Mouse (Mus musculus): ENCODE results near the gene Klb. TPM values are rescaled to one million over a fixed set of nuclear protein-coding genes. Genes with fewer than 3 reads are reported as not detected.

The Klb gene
- polyA plus RNA-seq (2015; fragmentation: Nextera tagmentation; extraction: Ambion mirVana): not detected in 2 replicates

DNA sequence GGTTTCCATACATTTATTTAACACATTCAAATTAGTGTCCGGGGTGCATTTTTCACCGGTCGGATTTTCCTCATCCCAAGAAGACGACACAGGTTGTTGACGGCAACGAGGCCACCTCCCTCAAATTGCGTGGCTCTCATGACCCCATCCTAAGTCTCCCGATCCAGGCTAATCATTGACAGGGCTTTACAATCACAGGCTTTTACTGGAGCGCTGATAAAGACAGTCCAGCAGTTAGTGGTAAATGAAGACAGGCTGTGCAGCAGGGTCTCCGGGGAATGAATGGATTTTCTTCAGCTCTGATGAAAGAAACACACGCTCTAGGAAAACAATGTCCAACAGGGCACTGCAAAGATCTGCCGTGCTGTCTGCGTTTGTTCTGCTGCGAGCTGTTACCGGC is at the start of gene Klb:
TSS of gene Klb (plus strand) at position 147 of the 400 bp plus-strand sequence.

DNA sequence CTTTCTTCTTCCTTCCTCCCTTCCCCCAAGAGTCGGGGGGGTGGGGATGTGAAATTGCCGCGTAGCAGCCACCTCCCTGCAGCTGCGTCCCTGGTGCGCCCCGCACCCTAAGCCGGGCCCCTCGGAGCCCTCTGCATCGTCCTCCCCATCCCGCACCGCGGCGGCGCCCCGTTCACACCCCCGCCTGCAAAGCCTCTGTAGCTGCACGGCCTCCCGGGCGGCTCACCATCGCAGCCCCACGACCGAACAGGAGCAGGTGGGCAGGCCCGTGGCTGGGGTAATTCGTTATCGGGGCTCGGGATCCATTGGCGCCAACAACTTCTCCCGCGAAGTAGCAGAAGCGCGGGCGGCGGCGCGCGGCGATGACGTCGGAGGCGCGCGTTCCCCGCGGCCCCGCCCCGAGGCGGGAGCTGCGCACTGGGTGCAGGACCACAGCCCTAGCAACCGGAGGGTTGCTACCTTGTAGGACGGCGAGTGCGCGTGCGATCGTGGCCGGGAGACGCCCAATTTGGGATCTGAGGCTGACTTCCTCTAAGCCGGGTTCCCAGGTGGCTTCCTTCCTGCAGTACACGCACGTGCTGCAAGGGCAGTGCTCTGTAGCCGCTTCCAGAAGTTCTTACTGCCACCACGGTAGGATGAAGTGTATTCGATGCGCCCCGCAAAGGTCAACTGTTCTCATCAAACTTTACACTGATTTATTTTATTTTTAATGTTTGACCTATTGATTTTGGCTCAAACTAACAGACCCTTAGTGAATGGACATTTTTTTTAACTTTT is 12.6 kb upstream of the Klb start, which contains the start of gene Rfc1:
TSS of gene Rfc1 (minus strand) at position 373 of the 777 bp plus-strand sequence.

DNA sequence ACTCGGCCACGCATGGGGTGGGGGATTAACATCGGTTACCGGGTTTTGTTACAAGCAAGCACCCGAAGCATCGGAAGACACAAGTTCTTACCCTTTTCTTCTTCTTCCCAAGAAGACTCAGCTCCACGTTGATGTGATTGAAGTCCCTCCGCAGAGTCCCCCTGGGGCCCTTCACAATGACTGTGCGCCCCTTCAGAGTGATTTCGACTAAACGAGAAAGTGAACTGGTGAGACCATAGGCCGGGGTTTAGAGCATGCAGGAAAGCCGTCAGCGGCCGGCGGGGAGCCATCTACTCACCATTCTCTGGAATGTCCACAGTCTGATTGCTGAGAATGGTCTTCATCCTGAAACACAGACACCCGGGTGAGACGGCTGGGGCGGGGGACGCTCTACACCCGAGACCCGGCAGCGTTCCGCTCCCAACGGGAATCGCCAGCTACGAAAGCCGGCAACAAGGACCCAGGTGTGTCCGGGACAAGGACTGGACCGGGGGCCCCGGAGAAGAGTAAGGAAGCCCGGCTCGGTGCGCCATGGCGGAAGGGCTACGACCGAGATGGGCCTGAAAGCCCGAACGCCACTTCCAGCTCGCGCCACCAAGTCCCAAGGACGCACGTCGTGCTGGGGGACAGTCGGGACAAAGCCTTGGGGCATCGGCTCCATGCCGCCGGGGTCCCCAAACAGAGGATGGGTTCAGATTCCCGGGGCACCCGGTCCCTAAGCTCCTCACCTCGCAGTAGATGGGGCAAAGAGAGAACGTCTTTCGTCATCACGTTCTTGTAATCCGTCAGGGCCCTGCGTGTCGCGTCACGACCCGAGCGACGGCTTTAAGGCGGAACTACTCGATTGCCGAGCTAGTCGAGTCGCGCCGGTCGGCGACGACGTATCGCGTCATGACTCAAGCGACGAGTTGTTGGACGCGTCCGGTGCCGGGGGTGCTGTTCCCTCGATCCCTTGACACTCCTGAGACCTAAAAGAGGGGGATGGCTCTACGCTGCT is 42.8 kb downstream of the Klb start, which contains the start of the genes Rpl9 and Lias:
TSS of gene Rpl9 (minus strand) at position 797 of the 997 bp plus-strand sequence.
TSS of gene Lias (plus strand) at position 850 of the 997 bp plus-strand sequence.

Other genes starting within 250 kb of the Klb start
- gene Klhl5, start 240.8 kb upstream of the Klb start, polyA plus RNA-seq (2015; fragmentation: Nextera tagmentation; extraction: Ambion mirVana): 11.3 and 15.7 TPM in 2 replicates
- 1.8 and 2.4 TPM in 2 replicates for gene Wdr19, start 148.6 kb upstream of the Klb start, polyA plus RNA-seq (2015; fragmentation: Nextera tagmentation; extraction: Ambion mirVana)
- 64.8 and 65.3 TPM in 2 replicates for gene Rfc1, start 12.6 kb upstream of the Klb start, polyA plus RNA-seq (2015; fragmentation: Nextera tagmentation; extraction: Ambion mirVana)
- 1,068 and 1,069 TPM in 2 replicates for gene Rpl9, start 43.1 kb downstream of the Klb start, polyA plus RNA-seq (2015; fragmentation: Nextera tagmentation; extraction: Ambion mirVana)
- gene Lias, start 43.2 kb downstream of the Klb start, polyA plus RNA-seq (2015; fragmentation: Nextera tagmentation; extraction: Ambion mirVana): 53.1 and 53.9 TPM in 2 replicates
- 38.4 and 46.8 TPM in 2 replicates for gene Ugdh, start 87.6 kb downstream of the Klb start, polyA plus RNA-seq (2015; fragmentation: Nextera tagmentation; extraction: Ambion mirVana)
- gene Gm43552, start 144.5 kb downstream of the Klb start, polyA plus RNA-seq (2015; fragmentation: Nextera tagmentation; extraction: Ambion mirVana): not detected in 2 replicates
- 88.1 and 106 TPM in 2 replicates for gene Smim14, start 188.9 kb downstream of the Klb start, polyA plus RNA-seq (2015; fragmentation: Nextera tagmentation; extraction: Ambion mirVana)
- 108 and 123 TPM in 2 replicates for gene Ube2k, start 188.9 kb downstream of the Klb start, polyA plus RNA-seq (2015; fragmentation: Nextera tagmentation; extraction: Ambion mirVana)

All from spleen, postnatal 0 days (tissue).